Mouse (Mus musculus) right cerebral cortex, adult 18-20 months (tissue): ENCODE measurements at regions not wholly inside any gene's neighbourhood (a gene's known extent, or its start where the extent isn't known, plus 50 kb on each side); places are given as distances from the start of the nearest gene placed in this dataset.

Source experiments
- DNase-seq: peaks from one replicate; pipeline ENCODE4 v3.0.0; 2022; ENCODE audit warnings: mixed read lengths

GRCm38 (mm10) chr5:119158171-119158570 is 512.3 kb upstream of the Tbx3 start:
- DNase-seq = no peak

- DNase-seq = no peak
These were observed 508.3 kb upstream of the Tbx3 start for GRCm38 (mm10) chr5:119162132-119162675.

- DNase-seq = peak; percentile 87
These were observed 502.8 kb upstream of the Tbx3 start for GRCm38 (mm10) chr5:119167718-119168117.

- DNase-seq = peak; percentile 3
These were observed 501.2 kb upstream of the Tbx3 start for GRCm38 (mm10) chr5:119169274-119169673.

- DNase-seq = no peak
These were observed 498.8 kb upstream of the Tbx3 start for GRCm38 (mm10) chr5:119171626-119172025.

GRCm38 (mm10) chr5:119178805-119179204 is 491.7 kb upstream of the Tbx3 start:
- no peak for DNase-seq

- no peak for DNase-seq
These were observed 486.9 kb upstream of the Tbx3 start for GRCm38 (mm10) chr5:119183545-119184047.

- DNase-seq = no peak
These were observed 483.9 kb upstream of the Tbx3 start for GRCm38 (mm10) chr5:119186611-119187010.

GRCm38 (mm10) chr5:119188476-119188875 is 482.0 kb upstream of the Tbx3 start:
- no peak for DNase-seq

GRCm38 (mm10) chr5:119193699-119194681 is 476.5 kb upstream of the Tbx3 start:
- DNase-seq = no peak

GRCm38 (mm10) chr5:119199906-119200305 is 470.6 kb upstream of the Tbx3 start:
- DNase-seq = no peak

GRCm38 (mm10) chr5:119201251-119201650 is 469.2 kb upstream of the Tbx3 start:
- no peak for DNase-seq

- DNase-seq = no peak
These were observed 465.7 kb upstream of the Tbx3 start for GRCm38 (mm10) chr5:119204736-119205135.

GRCm38 (mm10) chr5:119208077-119208476 is 462.4 kb upstream of the Tbx3 start:
- no peak for DNase-seq

- peak; percentile 48 for DNase-seq
These were observed 457.3 kb upstream of the Tbx3 start for GRCm38 (mm10) chr5:119213196-119213595.

GRCm38 (mm10) chr5:119213692-119214357 is 456.6 kb upstream of the Tbx3 start:
- peak; percentile 21 for DNase-seq

- no peak for DNase-seq
These were observed 455.5 kb upstream of the Tbx3 start for GRCm38 (mm10) chr5:119214937-119215336.

- DNase-seq = no peak
These were observed 455.1 kb upstream of the Tbx3 start for GRCm38 (mm10) chr5:119215364-119215763.

- no peak for DNase-seq
These were observed 454.3 kb upstream of the Tbx3 start for GRCm38 (mm10) chr5:119216146-119216545.

GRCm38 (mm10) chr5:119217077-119217476 is 453.4 kb upstream of the Tbx3 start:
- DNase-seq = no peak

GRCm38 (mm10) chr5:119228691-119229090 is 441.8 kb upstream of the Tbx3 start:
- no peak for DNase-seq

- DNase-seq = no peak
These were observed 437.5 kb upstream of the Tbx3 start for GRCm38 (mm10) chr5:119232941-119233340.

- DNase-seq = no peak
These were observed 434.6 kb upstream of the Tbx3 start for GRCm38 (mm10) chr5:119235884-119236283.
